Mouse (Mus musculus) olfactory bulb, adult 2 months (tissue): ENCODE results near the gene Ell2.

Source experiments
- CTCF ChIP-seq: fragments of 200-500 bp; IDR thresholded peaks from 2 replicates; pipeline ENCODE4 v1.5.1; 2012; ENCODE audit warnings: low read depth, mild to moderate bottlenecking, low read length, moderate library complexity; ENCODE audit not compliant: insufficient read depth
- POLR2A ChIP-seq: fragments of 200-500 bp; IDR thresholded peaks from 2 replicates; pipeline ENCODE4 v1.6.1; 2012; ENCODE audit warnings: mild to moderate bottlenecking, low read depth, low read length, moderate library complexity; ENCODE audit not compliant: insufficient read depth

DNA sequence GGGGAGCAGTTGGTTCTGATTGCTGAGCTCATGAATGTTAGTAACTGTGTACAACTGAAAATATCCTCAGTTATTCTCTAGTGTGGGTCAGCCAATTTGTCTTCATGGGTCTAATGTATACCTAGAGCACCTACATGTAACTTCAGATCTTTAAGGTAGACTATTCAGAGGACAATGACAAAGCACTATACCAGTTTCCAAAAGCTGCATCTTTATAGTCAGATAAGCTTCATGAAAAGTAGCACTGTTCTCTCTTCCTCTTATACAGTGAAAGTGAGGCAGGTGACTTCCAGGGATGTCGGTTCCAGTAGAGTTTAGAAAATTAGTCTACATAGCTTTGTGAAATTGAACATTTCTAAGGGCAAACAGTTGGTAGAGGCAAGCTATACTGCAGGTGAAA is 21.4 kb downstream of the Ell2 start:
- TF ChIP-seq POLR2A (no peak), CTCF (no peak)
